Mouse (Mus musculus) E14TG2a.4 (cell line): ENCODE results near the gene Uso1.

ENCODE experiments used
- CTCF ChIP-seq: conservative IDR thresholded peaks from 2 replicates; pipeline ENCODE4 v1.5.1; 2014; ENCODE audit warnings: low read length
- POU5F1 ChIP-seq: IDR thresholded peaks from 2 replicates; pipeline ENCODE4 v1.6.1; 2014; ENCODE audit warnings: low read length, borderline replicate concordance

DNA sequence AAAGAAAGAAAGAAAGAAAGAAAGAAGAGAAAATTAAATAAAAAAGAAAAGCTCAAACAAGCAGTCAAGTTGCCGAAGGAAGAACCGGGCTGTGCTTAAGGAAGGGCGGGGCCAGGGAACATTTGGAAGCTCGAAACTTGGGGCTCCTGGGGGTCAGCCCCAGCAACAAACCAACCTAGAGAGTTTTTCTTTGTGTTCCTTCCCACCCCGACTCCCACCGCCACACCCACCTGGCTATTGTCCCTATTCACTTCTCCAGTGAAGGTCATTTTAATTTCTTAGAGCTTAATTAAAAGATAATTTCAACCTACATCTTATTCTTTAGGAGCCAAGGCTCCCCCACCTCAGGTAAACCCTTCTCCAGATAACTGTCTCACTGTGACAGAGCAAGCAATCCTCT lies 25.6 kb upstream of the Uso1 start:
- TF ChIP-seq CTCF (no peak), POU5F1 (no peak)
